Mouse (Mus musculus) heart, postnatal 25 days (tissue): ENCODE data around the gene Pi4k2b. TPM values are rescaled to one million over a fixed set of nuclear protein-coding genes. Genes with fewer than 3 reads are reported as not detected.
"Not testable (repeated sequence)": the region's sequence is repeated elsewhere in the genome, so short reads cannot be mapped to it uniquely, and the experiment has no call there.

Experiments
- DNase-seq: peaks from one replicate; pipeline ENCODE4 v3.0.0; 2022; ENCODE audit warnings: low spot score
- intact Hi-C: fragments of 180-260 bp; cut with DNase I; formaldehyde crosslinking; loops from one replicate; pipeline ENCODE4 v1.15.1; 2025
- total RNA-seq, 2 experiments: library from RNA; stranded (reverse); gene quantifications; 2 replicates each; pipeline ENCODE4 v1.2.3; 2021

Gene Pi4k2b
- 1 to 10 TPM; 2.3 to 3.0 TPM for total RNA-seq

GRCm38 (mm10) chr5:52741391-52742111, at the start of gene Pi4k2b:
TSS of gene Pi4k2b (plus strand) at chr5:52741574.
- DNase-seq: peak; percentile 58
- intact Hi-C loops: no loop called here

- intact Hi-C loops: no loop called here
Measured at GRCm38 (mm10) chr5:52697291-52697690, 44.1 kb upstream of the Pi4k2b start.

GRCm38 (mm10) chr5:52697882-52698440, 43.4 kb upstream of the Pi4k2b start:
- DNase-seq: not testable (repeated sequence)

More at GRCm38 (mm10) chr5:52697291-52697690, 44.1 kb upstream of the Pi4k2b start:
- DNase-seq: no peak

GRCm38 (mm10) chr5:52704562-52704961, 36.8 kb upstream of the Pi4k2b start:
- intact Hi-C loops: no loop called here
- DNase-seq: no peak

More at GRCm38 (mm10) chr5:52697882-52698440, 43.4 kb upstream of the Pi4k2b start:
- intact Hi-C loops: not testable (repeated sequence)

- intact Hi-C loops: no loop called here
- no peak for DNase-seq
Measured at GRCm38 (mm10) chr5:52712704-52713103, 28.7 kb upstream of the Pi4k2b start.

GRCm38 (mm10) chr5:52716742-52717448, 24.5 kb upstream of the Pi4k2b start:
- intact Hi-C loops: no loop called here

GRCm38 (mm10) chr5:52721003-52721402, 20.4 kb upstream of the Pi4k2b start:
- intact Hi-C loops: no loop called here
- no peak for DNase-seq

More at GRCm38 (mm10) chr5:52716742-52717448, 24.5 kb upstream of the Pi4k2b start:
- DNase-seq: no peak

GRCm38 (mm10) chr5:52727747-52728146, 13.6 kb upstream of the Pi4k2b start:
- intact Hi-C loops: no loop called here
- DNase-seq: no peak

GRCm38 (mm10) chr5:52732811-52733210, 8.6 kb upstream of the Pi4k2b start:
- no peak for DNase-seq
- intact Hi-C loops: no loop called here

GRCm38 (mm10) chr5:52736046-52736445, 5.3 kb upstream of the Pi4k2b start:
- intact Hi-C loops: no loop called here
- DNase-seq: no peak

- intact Hi-C loops: no loop called here
- peak; percentile 5 for DNase-seq
Measured at GRCm38 (mm10) chr5:52742112-52742813, 889 bp downstream of the Pi4k2b start.

GRCm38 (mm10) chr5:52743231-52743630, 1.9 kb downstream of the Pi4k2b start:
- DNase-seq: no peak
- intact Hi-C loops: no loop called here

- intact Hi-C loops: no loop called here
- no peak for DNase-seq
Measured at GRCm38 (mm10) chr5:52746920-52747319, 5.5 kb downstream of the Pi4k2b start.

GRCm38 (mm10) chr5:52748732-52749131, 7.4 kb downstream of the Pi4k2b start:
- intact Hi-C loops: no loop called here
- DNase-seq: no peak

GRCm38 (mm10) chr5:52753146-52753545, 11.8 kb downstream of the Pi4k2b start:
- intact Hi-C loops: no loop called here
- DNase-seq: no peak

GRCm38 (mm10) chr5:52754196-52754595, 12.8 kb downstream of the Pi4k2b start:
- DNase-seq: no peak
- intact Hi-C loops: no loop called here

- intact Hi-C loops: no loop called here
- no peak for DNase-seq
Measured at GRCm38 (mm10) chr5:52755337-52755736, 14.0 kb downstream of the Pi4k2b start.

GRCm38 (mm10) chr5:52755989-52756388, 14.6 kb downstream of the Pi4k2b start:
- intact Hi-C loops: no loop called here
- no peak for DNase-seq

GRCm38 (mm10) chr5:52762586-52762985, 21.2 kb downstream of the Pi4k2b start:
- intact Hi-C loops: no loop called here
- no peak for DNase-seq

GRCm38 (mm10) chr5:52774267-52774666, 32.9 kb downstream of the Pi4k2b start:
- DNase-seq: no peak
- intact Hi-C loops: no loop called here
